Mouse (Mus musculus): ENCODE data around the gene Fzd4.

Fzd4 gene

GRCm38 (mm10) chr7:89404081-89404733, at the start of gene Fzd4, which contains the start of gene Tmem135:
Fzd4 (plus strand) TSS chr7:89404355.
Tmem135 (minus strand) TSS chr7:89404222.
- DNase-seq (ENCODE audit: low spot score), result peak; percentile 98

- DNase-seq (ENCODE audit: low spot score), result no peak
Measured at GRCm38 (mm10) chr7:89355519-89356255, 48.5 kb upstream of the Fzd4 start.

- DNase-seq (ENCODE audit: low spot score), result no peak
Measured at GRCm38 (mm10) chr7:89356307-89356706, 47.8 kb upstream of the Fzd4 start.

- no peak for DNase-seq (ENCODE audit: low spot score)
Measured at GRCm38 (mm10) chr7:89363975-89364374, 40.2 kb upstream of the Fzd4 start.

- DNase-seq (ENCODE audit: low spot score), result no peak
Measured at GRCm38 (mm10) chr7:89365135-89365880, 38.8 kb upstream of the Fzd4 start.

- DNase-seq (ENCODE audit: low spot score), result peak; percentile 76
Measured at GRCm38 (mm10) chr7:89367643-89368042, 36.5 kb upstream of the Fzd4 start.

GRCm38 (mm10) chr7:89370086-89370485, 34.1 kb upstream of the Fzd4 start:
- no peak for DNase-seq (ENCODE audit: low spot score)

- DNase-seq (ENCODE audit: low spot score), result peak; percentile 33
Measured at GRCm38 (mm10) chr7:89370917-89371316, 33.2 kb upstream of the Fzd4 start.

GRCm38 (mm10) chr7:89371623-89372295, 32.4 kb upstream of the Fzd4 start:
- no peak for DNase-seq (ENCODE audit: low spot score)

- DNase-seq (ENCODE audit: low spot score), result no peak
Measured at GRCm38 (mm10) chr7:89380935-89381705, 23.0 kb upstream of the Fzd4 start.

- no peak for DNase-seq (ENCODE audit: low spot score)
Measured at GRCm38 (mm10) chr7:89382892-89383291, 21.3 kb upstream of the Fzd4 start.

GRCm38 (mm10) chr7:89388981-89389380, 15.2 kb upstream of the Fzd4 start:
- no peak for DNase-seq (ENCODE audit: low spot score)

GRCm38 (mm10) chr7:89390660-89391059, 13.5 kb upstream of the Fzd4 start:
- no peak for DNase-seq (ENCODE audit: low spot score)

GRCm38 (mm10) chr7:89391281-89391680, 12.9 kb upstream of the Fzd4 start:
- DNase-seq (ENCODE audit: low spot score), result no peak

- no peak for DNase-seq (ENCODE audit: low spot score)
Measured at GRCm38 (mm10) chr7:89391831-89392230, 12.3 kb upstream of the Fzd4 start.

GRCm38 (mm10) chr7:89392388-89392787, 11.8 kb upstream of the Fzd4 start:
- no peak for DNase-seq (ENCODE audit: low spot score)

- DNase-seq (ENCODE audit: low spot score), result no peak
Measured at GRCm38 (mm10) chr7:89392825-89393224, 11.3 kb upstream of the Fzd4 start.

GRCm38 (mm10) chr7:89395399-89395798, 8.8 kb upstream of the Fzd4 start:
- no peak for DNase-seq (ENCODE audit: low spot score)

GRCm38 (mm10) chr7:89396386-89396785, 7.8 kb upstream of the Fzd4 start:
- no peak for DNase-seq (ENCODE audit: low spot score)

GRCm38 (mm10) chr7:89397837-89398534, 6.2 kb upstream of the Fzd4 start:
- no peak for DNase-seq (ENCODE audit: low spot score)

GRCm38 (mm10) chr7:89400721-89401120, 3.4 kb upstream of the Fzd4 start:
- no peak for DNase-seq (ENCODE audit: low spot score)
